Mouse (Mus musculus): ENCODE results near the gene Sap30bp. TPM values are rescaled to one million over a fixed set of nuclear protein-coding genes. Genes with fewer than 3 reads are reported as not detected.
A peak's percentile ranks its signal among the peaks of the same experiment; 100 is the strongest.

The Sap30bp gene
- total and polyA plus RNA-seq, 3 experiments = 49.1 to 69.2 TPM; not detected in 1

- no peak for TF ChIP-seq MEF2A (IDR thresholded peaks at IDR 0.05; ENCODE audit: extremely low read depth, insufficient replicate concordance, low read depth, low read length, poor library complexity, severe bottlenecking)
- peak; percentile 86 for TF ChIP-seq ZC3H11A (IDR thresholded peaks at IDR 0.05; ENCODE audit: low read depth, low read length)
- no peak for TF ChIP-seq UBTF (IDR thresholded peaks at IDR 0.05; ENCODE audit: borderline replicate concordance, insufficient read depth, low read depth, low read length)
- no peak for TF ChIP-seq MYB (IDR thresholded peaks at IDR 0.05; ENCODE audit: low read depth, low read length)
- no peak for TF ChIP-seq BHLHE40 (IDR thresholded peaks at IDR 0.05; ENCODE audit: borderline replicate concordance, low read depth, low read length)
- TF ChIP-seq MYC (IDR thresholded peaks at IDR 0.05; ENCODE audit: low read depth, low read length) = no peak
- no peak for TF ChIP-seq POLR2AphosphoS2 (IDR thresholded peaks at IDR 0.05; ENCODE audit: low read length)
- no peak for TF ChIP-seq E2F4 (IDR thresholded peaks at IDR 0.05; ENCODE audit: borderline replicate concordance, low read depth, low read length)
- no peak for TF ChIP-seq CHD1 (IDR thresholded peaks at IDR 0.05; ENCODE audit: low read depth, low read length)
- TF ChIP-seq GABPA (IDR thresholded peaks at IDR 0.05; ENCODE audit: low read depth, low read length) = no peak
- no peak for TF ChIP-seq TBP (IDR thresholded peaks at IDR 0.05; ENCODE audit: low read depth, low read length)
- no peak for TF ChIP-seq ZNF384 (IDR thresholded peaks at IDR 0.05; ENCODE audit: low read depth, low read length)
- no peak for TF ChIP-seq CHD2 (IDR thresholded peaks at IDR 0.05; ENCODE audit: low read length)
- no peak for TF ChIP-seq ETS1 (IDR thresholded peaks at IDR 0.05; ENCODE audit: low read depth, low read length)
- TF ChIP-seq RAD21 (IDR thresholded peaks at IDR 0.05; ENCODE audit: low read depth, low read length) = peak; percentile 89
- no peak for TF ChIP-seq USF2 (IDR thresholded peaks at IDR 0.05; ENCODE audit: borderline replicate concordance in 1 of 2, insufficient read depth in 1 of 2, low read depth in 1 of 2, low read length in 2 of 2)
- TF ChIP-seq MAZ (IDR thresholded peaks at IDR 0.05; ENCODE audit: low read depth, low read length) = peak; percentile 35; the same call in 1 of the 2 replicates
- peak; percentile 93 for TF ChIP-seq SMC3 (IDR thresholded peaks at IDR 0.05; ENCODE audit: low read depth, low read length)
- TF ChIP-seq NELFE (IDR thresholded peaks at IDR 0.05; ENCODE audit: low read depth, low read length) = no peak
- TF ChIP-seq NRF1 (IDR thresholded peaks at IDR 0.05; ENCODE audit: insufficient read depth, low read depth, low read length, poor library complexity, severe bottlenecking) = no peak
- TF ChIP-seq ELF1 (IDR thresholded peaks at IDR 0.05; ENCODE audit: low read depth, low read length) = 0 out of 2 replicates have a peak, but pooled peaks have one; percentile 15
- no peak for TF ChIP-seq TAL1 (IDR thresholded peaks at IDR 0.05; ENCODE audit: low read length)
These were observed 6.7 kb downstream of the Sap30bp start (continued) for GRCm38 (mm10) chr11:115939690-115940329.

GRCm38 (mm10) chr11:115941980-115942379, 8.9 kb downstream of the Sap30bp start:
- Histone ChIP-seq H3K27me3 (ENCODE audit: control insufficient read depth in 1 of 2, insufficient read depth in 2 of 2, low read length in 2 of 2) (no peaks in the 10 kb centered on the region), H3K9ac (ENCODE audit: control insufficient read depth, low read depth, low read length, poor library complexity, severe bottlenecking) (no peak overlapping the region), H3K27ac (ENCODE audit: control insufficient read depth, low read depth, low read length) (no peak overlapping the region), H3K4me3 (ENCODE audit: control insufficient read depth in 1 of 2, insufficient read depth in 1 of 2, low read depth in 2 of 2, low read length in 2 of 2) (no peak overlapping the region), H3K9me3 (replicated peaks; ENCODE audit: insufficient read depth, low read length) (no peaks in the 10 kb centered on the region), H3K4me1 (ENCODE audit: control insufficient read depth in 1 of 2, insufficient read depth in 2 of 2, low read length in 2 of 2) (no peaks in the 10 kb centered on the region), H3K79me2 (ENCODE audit: control insufficient read depth, insufficient read depth, low read length, poor library complexity) (no peaks in the 10 kb centered on the region), H3K36me3 (ENCODE audit: control insufficient read depth in 1 of 2, insufficient read depth in 2 of 2, low read length in 2 of 2) (peaks cover 0 to 2% of the 10 kb centered on the region in 2 experiments; a peak in 2 of 4 replicates)
- TF ChIP-seq RAD21 (IDR thresholded peaks at IDR 0.05; ENCODE audit: low read depth, low read length) (peak; percentile 2; the same call in 1 of the 2 replicates), ZNF384 (IDR thresholded peaks at IDR 0.05; ENCODE audit: low read depth, low read length) (no peak), SMC3 (IDR thresholded peaks at IDR 0.05; ENCODE audit: low read depth, low read length) (0 out of 2 replicates have a peak, but pooled peaks have one; percentile 14)
- DNase-seq (ENCODE audit: low read depth, low spot score) = no peak

All from MEL (cell line).